Mouse (Mus musculus): ENCODE measurements around the gene Sec14l3. TPM values are rescaled to one million over a fixed set of nuclear protein-coding genes. Genes with fewer than 3 reads are reported as not detected.
"Not testable (repeated sequence)": the region's sequence is repeated elsewhere in the genome, so short reads cannot be mapped to it uniquely, and the experiment has no call there.

Gene Sec14l3
- polyA plus RNA-seq (2015; fragmentation: Nextera tagmentation; extraction: Ambion mirVana): 0.64 and 0.91 TPM in 2 replicates

GRCm38 (mm10) chr11:4064627-4065122 lies at the start of gene Sec14l3:
Sec14l3 (plus strand) TSS chr11:4064841.
- no peak for DNase-seq (ENCODE audit: low spot score)

GRCm38 (mm10) chr11:4015796-4016195 lies 48.8 kb upstream of the Sec14l3 start:
- DNase-seq (ENCODE audit: low spot score): not testable (repeated sequence)

- DNase-seq (ENCODE audit: low spot score): not testable (repeated sequence)
These were observed 42.5 kb upstream of the Sec14l3 start for GRCm38 (mm10) chr11:4022111-4022510.

- no peak for DNase-seq (ENCODE audit: low spot score)
These were observed 41.3 kb upstream of the Sec14l3 start for GRCm38 (mm10) chr11:4023321-4023720.

GRCm38 (mm10) chr11:4027066-4027465 lies 37.6 kb upstream of the Sec14l3 start:
- no peak for DNase-seq (ENCODE audit: low spot score)

- DNase-seq (ENCODE audit: low spot score): no peak
These were observed 36.9 kb upstream of the Sec14l3 start for GRCm38 (mm10) chr11:4027561-4028334.

- DNase-seq (ENCODE audit: low spot score): no peak
These were observed 35.3 kb upstream of the Sec14l3 start for GRCm38 (mm10) chr11:4029343-4029742.

- no peak for DNase-seq (ENCODE audit: low spot score)
These were observed 33.3 kb upstream of the Sec14l3 start, which contains the start of gene Sec14l4 for GRCm38 (mm10) chr11:4031126-4031941. Sec14l4 (plus strand) TSS chr11:4031462.

- no peak for DNase-seq (ENCODE audit: low spot score)
These were observed 32.7 kb upstream of the Sec14l3 start for GRCm38 (mm10) chr11:4031961-4032360.

- DNase-seq (ENCODE audit: low spot score): no peak
These were observed 31.2 kb upstream of the Sec14l3 start for GRCm38 (mm10) chr11:4033471-4033870.

- no peak for DNase-seq (ENCODE audit: low spot score)
These were observed 30.5 kb upstream of the Sec14l3 start for GRCm38 (mm10) chr11:4034169-4034568.

GRCm38 (mm10) chr11:4035116-4035892 lies 29.3 kb upstream of the Sec14l3 start:
- DNase-seq (ENCODE audit: low spot score): no peak

- no peak for DNase-seq (ENCODE audit: low spot score)
These were observed 28.7 kb upstream of the Sec14l3 start for GRCm38 (mm10) chr11:4035916-4036315.

GRCm38 (mm10) chr11:4036365-4037084 lies 28.1 kb upstream of the Sec14l3 start:
- no peak for DNase-seq (ENCODE audit: low spot score)

- DNase-seq (ENCODE audit: low spot score): no peak
These were observed 24.7 kb upstream of the Sec14l3 start for GRCm38 (mm10) chr11:4039951-4040350.

- DNase-seq (ENCODE audit: low spot score): no peak
These were observed 23.5 kb upstream of the Sec14l3 start for GRCm38 (mm10) chr11:4041123-4041625.

- DNase-seq (ENCODE audit: low spot score): no peak
These were observed 21.6 kb upstream of the Sec14l3 start for GRCm38 (mm10) chr11:4043081-4043480.

- DNase-seq (ENCODE audit: low spot score): no peak
These were observed 18.1 kb upstream of the Sec14l3 start for GRCm38 (mm10) chr11:4046526-4046925.

GRCm38 (mm10) chr11:4047766-4048165 lies 16.9 kb upstream of the Sec14l3 start:
- DNase-seq (ENCODE audit: low spot score): no peak

- no peak for DNase-seq (ENCODE audit: low spot score)
These were observed 16.2 kb upstream of the Sec14l3 start for GRCm38 (mm10) chr11:4048438-4048837.
